Mouse (Mus musculus): ENCODE measurements at regions not wholly inside any gene's neighbourhood (a gene's known extent, or its start where the extent isn't known, plus 50 kb on each side); places are given as distances from the start of the nearest gene placed in this dataset.

GRCm38 (mm10) chr3:83537711-83538110 is 228.4 kb upstream of the Sfrp2 start:
- TF ChIP-seq RAD21 (IDR thresholded peaks at IDR 0.05; ENCODE audit: low read depth, low read length) (no peak), MXI1 (IDR thresholded peaks at IDR 0.05; ENCODE audit: low read depth, low read length) (no peak), KAT2A (IDR thresholded peaks at IDR 0.05; ENCODE audit: insufficient replicate concordance, low read length) (no peak), E2F4 (IDR thresholded peaks at IDR 0.05; ENCODE audit: insufficient replicate concordance, low read depth, low read length) (no peak), SIN3A (IDR thresholded peaks at IDR 0.05; ENCODE audit: low read length) (no peak), MAZ (IDR thresholded peaks at IDR 0.05; ENCODE audit: low read depth, low read length) (no peak), TCF12 (IDR thresholded peaks at IDR 0.05; ENCODE audit: low read depth, low read length) (no peak), NRF1 (IDR thresholded peaks at IDR 0.05; ENCODE audit: low read depth, low read length) (no peak), ZMIZ1 (IDR thresholded peaks at IDR 0.05; ENCODE audit: low read depth, low read length) (no peak), ZKSCAN1 (IDR thresholded peaks at IDR 0.05; ENCODE audit: borderline replicate concordance, low read depth, low read length) (no peak), ZNF384 (IDR thresholded peaks at IDR 0.05; ENCODE audit: low read depth, low read length) (no peak), EP300 (IDR thresholded peaks at IDR 0.05; ENCODE audit: low read length) (no peak), JUND (conservative IDR thresholded peaks at IDR 0.05; ENCODE audit: low read depth, low read length) (no peak), NELFE (IDR thresholded peaks at IDR 0.05; ENCODE audit: low read depth, low read length) (no peak), MAX (IDR thresholded peaks at IDR 0.05; ENCODE audit: low read length) (no peak), POLR2AphosphoS2 (IDR thresholded peaks at IDR 0.05; ENCODE audit: low read depth, low read length) (no peak), MAFK (IDR thresholded peaks at IDR 0.05; ENCODE audit: insufficient replicate concordance, low read length) (no peak)
- Histone ChIP-seq H3K4me3 (replicated peaks in 1 of 3; ENCODE audit: low read depth in 2 of 3, low read length in 2 of 3, poor library complexity in 1 of 3) (no peak overlapping the region), H3K9me3 (replicated peaks; ENCODE audit: low read length) (no peaks in the 10 kb centered on the region), H3K36me3 (replicated peaks in 1 of 2; ENCODE audit: control insufficient read depth in 1 of 2, insufficient read depth in 1 of 2, low read length in 1 of 2) (no peaks in the 10 kb centered on the region), H3K27me3 (replicated peaks) (no peaks in the 10 kb centered on the region), H3K4me1 (ENCODE audit: control insufficient read depth in 1 of 2, insufficient read depth in 2 of 2) (no peaks in the 10 kb centered on the region; a peak in 1 of 4 replicates), H3K9ac (ENCODE audit: insufficient read depth, low read depth) (no peak overlapping the region), H3K79me2 (replicated peaks; ENCODE audit: control insufficient read depth, extremely low read depth, insufficient read depth, poor library complexity, severe bottlenecking) (no peaks in the 10 kb centered on the region), H3K4me2 (ENCODE audit: insufficient read depth, low read depth, poor library complexity, severe bottlenecking) (no peak overlapping the region), H3K27ac (ENCODE audit: insufficient read depth, low read depth) (no peak overlapping the region)
- in situ Hi-C loops (cut with MboI; ENCODE audit: low pct_ligation_motif_present, low pct_unique_long_range_greater_than_20kb, low sequenced_read_pairs) = no loop called here
- dilution Hi-C loops (cut with MboI; ENCODE audit: extremely low pct_ligation_motif_present, extremely low pct_unique_long_range_greater_than_20kb, low sequenced_read_pairs) = no loop called here
- DNase-seq (ENCODE audit: extremely low read depth) = no peak

- no peak overlapping the region for H3K4me2 ChIP-seq (ENCODE audit: insufficient read depth, low read depth, poor library complexity, severe bottlenecking)
- H3K9ac ChIP-seq (ENCODE audit: insufficient read depth, low read depth) = no peak overlapping the region
- H3K4me3 ChIP-seq (replicated peaks in 1 of 3; ENCODE audit: low read depth in 2 of 3, low read length in 2 of 3, poor library complexity in 1 of 3) = no peak overlapping the region
- no peaks in the 10 kb centered on the region for H3K27me3 ChIP-seq (replicated peaks)
- no peaks in the 10 kb centered on the region for H3K4me1 ChIP-seq (ENCODE audit: control insufficient read depth in 1 of 2, insufficient read depth in 2 of 2)
- in situ Hi-C loops (cut with MboI; ENCODE audit: low pct_ligation_motif_present, low pct_unique_long_range_greater_than_20kb, low sequenced_read_pairs) = no loop called here
- H3K27ac ChIP-seq (ENCODE audit: insufficient read depth, low read depth) = no peak overlapping the region
- DNase-seq (ENCODE audit: extremely low read depth) = no peak
- H3K36me3 ChIP-seq (replicated peaks in 1 of 2; ENCODE audit: control insufficient read depth in 1 of 2, insufficient read depth in 1 of 2, low read length in 1 of 2) = no peaks in the 10 kb centered on the region
- dilution Hi-C loops (cut with MboI; ENCODE audit: extremely low pct_ligation_motif_present, extremely low pct_unique_long_range_greater_than_20kb, low sequenced_read_pairs) = no loop called here
- H3K79me2 ChIP-seq (replicated peaks; ENCODE audit: control insufficient read depth, extremely low read depth, insufficient read depth, poor library complexity, severe bottlenecking) = no peaks in the 10 kb centered on the region
- no peaks in the 10 kb centered on the region for H3K9me3 ChIP-seq (replicated peaks; ENCODE audit: low read length)
- no peak for TF ChIP-seq MXI1 (IDR thresholded peaks at IDR 0.05; ENCODE audit: low read depth, low read length)
- no peak for TF ChIP-seq EP300 (IDR thresholded peaks at IDR 0.05; ENCODE audit: low read length)
- TF ChIP-seq E2F4 (IDR thresholded peaks at IDR 0.05; ENCODE audit: insufficient replicate concordance, low read depth, low read length) = no peak
- no peak for TF ChIP-seq ZC3H11A (IDR thresholded peaks at IDR 0.05; ENCODE audit: low read depth, low read length)
- no peak for TF ChIP-seq JUN (IDR thresholded peaks at IDR 0.05; ENCODE audit: insufficient read depth, low read depth, low read length)
- no peak for TF ChIP-seq POLR2A (IDR thresholded peaks at IDR 0.05; ENCODE audit: low read depth, low read length)
- TF ChIP-seq GABPA (IDR thresholded peaks at IDR 0.05; ENCODE audit: insufficient replicate concordance, low read depth, low read length) = no peak
- no peak for TF ChIP-seq NELFE (IDR thresholded peaks at IDR 0.05; ENCODE audit: low read depth, low read length)
- no peak for TF ChIP-seq MAFK (IDR thresholded peaks at IDR 0.05; ENCODE audit: insufficient replicate concordance, low read length)
- no peak for TF ChIP-seq TBP (conservative IDR thresholded peaks at IDR 0.05; ENCODE audit: low read depth, low read length)
- TF ChIP-seq CHD1 (IDR thresholded peaks at IDR 0.05; ENCODE audit: low read depth, low read length) = no peak
- no peak for TF ChIP-seq HCFC1 (IDR thresholded peaks at IDR 0.05; ENCODE audit: low read depth, low read length)
- no peak for TF ChIP-seq USF2 (conservative IDR thresholded peaks at IDR 0.05; ENCODE audit: low read depth, low read length)
- no peak for TF ChIP-seq MAX (IDR thresholded peaks at IDR 0.05; ENCODE audit: low read length)
- TF ChIP-seq BHLHE40 (IDR thresholded peaks at IDR 0.05; ENCODE audit: low read depth, low read length) = no peak
- no peak for TF ChIP-seq MYC (IDR thresholded peaks at IDR 0.05; ENCODE audit: low read depth, low read length)
- no peak for TF ChIP-seq IRF4 (IDR thresholded peaks at IDR 0.05; ENCODE audit: low read depth, low read length)
- TF ChIP-seq ZKSCAN1 (IDR thresholded peaks at IDR 0.05; ENCODE audit: borderline replicate concordance, low read depth, low read length) = no peak
- no peak for TF ChIP-seq ELF1 (IDR thresholded peaks at IDR 0.05; ENCODE audit: low read depth, low read length)
Observed at GRCm38 (mm10) chr3:83538898-83539297, 227.2 kb upstream of the Sfrp2 start.

Data from CH12.LX (cell line).